Mouse (Mus musculus) right cerebral cortex, postnatal 14 days (tissue): ENCODE results near the gene Olfr160.

ENCODE experiments used
- DNase-seq: peaks from one replicate; pipeline ENCODE4 v3.0.0; 2022

Gene Olfr160

DNA sequence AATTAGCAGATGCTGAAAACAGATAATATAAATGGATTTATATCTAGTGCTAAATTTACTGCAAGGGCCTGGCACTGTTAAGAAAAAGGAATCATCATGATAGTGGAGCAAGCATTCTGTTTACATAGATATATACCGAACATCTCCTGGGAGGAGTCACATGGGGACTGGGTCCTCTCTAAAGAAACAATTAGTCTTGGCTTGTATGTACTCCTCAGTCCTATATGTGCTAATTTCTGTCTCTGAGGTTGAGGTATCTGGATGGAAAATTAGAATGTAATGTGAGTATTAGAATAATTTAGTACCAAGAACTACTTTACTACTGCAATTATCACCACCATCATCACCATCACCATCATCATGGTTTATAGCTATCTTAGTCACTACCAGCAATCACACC lies at the start of gene Olfr160:
Olfr160 (minus strand) TSS at position 101 of the 400 bp plus-strand sequence.
- no peak for DNase-seq

DNA sequence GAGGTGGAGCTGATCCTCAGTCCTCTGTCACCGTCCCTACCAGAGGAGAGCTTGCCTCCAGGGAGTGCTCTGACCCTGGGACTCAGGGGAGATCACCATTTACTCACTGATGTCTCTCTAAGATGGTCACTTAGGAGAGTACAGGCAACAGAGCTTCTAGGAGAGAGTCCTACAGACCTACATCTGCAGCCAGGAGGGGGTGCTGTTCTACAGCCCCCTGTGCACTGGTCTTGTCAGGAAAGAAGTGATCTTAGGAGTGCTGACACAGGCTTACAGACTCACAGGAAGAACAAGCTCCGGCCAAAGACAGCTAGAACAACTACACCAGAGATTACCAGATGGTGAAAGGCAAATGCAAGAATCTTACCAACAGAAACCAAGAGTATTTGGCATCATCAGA lies 46.5 kb upstream of the Olfr160 start:
- DNase-seq: no peak

DNA sequence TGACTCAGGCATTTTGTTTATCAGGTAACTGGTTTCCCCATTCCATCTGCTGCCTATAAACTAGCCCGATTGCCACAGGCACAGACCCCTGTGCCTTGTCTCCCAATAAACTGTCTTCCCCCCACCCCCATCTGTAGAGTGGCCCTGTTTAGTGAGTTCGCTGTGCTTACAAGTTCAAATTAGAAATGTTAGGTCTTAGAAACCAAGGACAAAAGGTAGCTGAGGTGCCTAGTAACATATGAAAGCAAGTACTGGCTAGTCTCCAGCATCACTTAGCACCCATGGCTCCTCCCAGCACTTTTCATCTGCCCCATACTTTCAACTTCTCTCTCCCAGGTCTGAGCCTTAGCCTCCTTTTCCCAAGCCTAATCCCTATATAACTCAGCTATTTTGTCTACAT lies 45.7 kb upstream of the Olfr160 start:
- DNase-seq: no peak

DNA sequence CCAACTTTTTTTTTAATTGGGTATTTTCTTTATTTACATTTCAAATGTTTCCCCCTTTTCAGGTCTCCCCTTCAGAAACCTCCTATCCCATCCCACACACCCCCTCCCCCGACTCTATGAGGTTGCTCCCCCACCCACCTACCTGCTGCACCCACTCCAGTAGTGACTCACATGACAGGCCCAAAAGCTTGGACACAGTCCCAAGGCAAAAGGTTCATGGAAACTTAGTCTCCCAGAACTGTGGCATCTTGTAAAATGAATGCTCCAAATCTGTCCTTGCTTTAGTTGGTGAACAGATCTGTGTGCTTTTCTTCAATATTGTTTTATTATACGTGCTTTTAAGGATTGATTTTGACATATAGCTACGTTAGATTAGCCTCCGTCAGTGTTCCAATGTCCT lies 36.0 kb upstream of the Olfr160 start:
- DNase-seq: no peak

DNA sequence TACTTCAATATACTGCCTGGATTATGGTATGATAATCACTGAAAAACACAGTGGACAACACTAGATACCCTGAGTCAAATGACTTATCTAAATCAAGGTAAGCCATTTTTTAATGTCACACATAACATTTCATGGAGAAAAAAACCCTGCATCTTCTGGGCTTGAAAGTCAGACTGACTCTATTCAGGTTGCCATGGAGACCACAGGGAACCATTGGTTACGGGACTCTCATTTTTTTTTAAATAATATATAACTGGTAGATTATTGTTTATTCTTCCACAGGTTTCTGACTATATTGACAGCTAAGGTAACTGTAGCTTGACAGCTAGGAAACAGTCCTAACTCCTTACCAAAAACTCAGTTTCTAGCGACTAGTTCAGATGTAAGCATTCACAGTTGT lies 35.4 kb upstream of the Olfr160 start:
- DNase-seq: no peak

DNA sequence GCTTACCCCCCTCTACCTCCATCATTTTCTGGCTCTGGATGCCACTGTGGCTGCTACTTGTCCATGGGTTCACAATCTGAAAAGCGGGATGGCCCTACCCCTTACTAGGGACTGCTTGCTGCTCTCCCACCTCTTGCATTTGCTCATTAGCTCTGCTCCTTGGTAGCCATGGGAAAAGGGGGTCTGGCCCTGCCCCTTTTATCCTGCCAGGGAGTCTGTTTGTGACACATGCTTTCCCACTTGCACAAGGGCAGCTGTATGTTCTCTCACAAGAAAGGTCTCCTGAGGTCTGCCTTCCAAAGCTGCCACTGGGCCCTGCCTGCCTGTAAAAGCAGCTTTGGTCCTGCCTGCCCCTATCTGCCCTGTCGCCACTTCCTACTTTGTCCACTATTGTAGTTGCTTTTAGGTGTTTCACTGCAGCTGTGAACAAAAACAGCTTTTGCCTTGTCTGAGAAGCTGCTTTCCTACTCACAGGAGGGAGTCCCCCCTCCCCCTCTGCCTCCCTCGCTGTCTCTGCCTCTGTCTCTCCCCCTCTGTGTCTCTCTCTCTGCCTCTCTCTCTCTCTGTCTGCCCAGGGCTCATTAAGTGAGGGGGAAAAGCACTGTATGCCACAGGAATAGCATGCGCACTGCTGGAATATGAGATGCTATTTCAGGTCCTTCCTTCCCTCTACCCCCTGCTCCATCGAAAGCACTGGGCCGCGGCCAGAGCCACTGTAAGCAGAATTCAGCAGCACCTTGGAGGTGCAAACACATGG lies 34.4 kb upstream of the Olfr160 start:
- peak; percentile 23 for DNase-seq

DNA sequence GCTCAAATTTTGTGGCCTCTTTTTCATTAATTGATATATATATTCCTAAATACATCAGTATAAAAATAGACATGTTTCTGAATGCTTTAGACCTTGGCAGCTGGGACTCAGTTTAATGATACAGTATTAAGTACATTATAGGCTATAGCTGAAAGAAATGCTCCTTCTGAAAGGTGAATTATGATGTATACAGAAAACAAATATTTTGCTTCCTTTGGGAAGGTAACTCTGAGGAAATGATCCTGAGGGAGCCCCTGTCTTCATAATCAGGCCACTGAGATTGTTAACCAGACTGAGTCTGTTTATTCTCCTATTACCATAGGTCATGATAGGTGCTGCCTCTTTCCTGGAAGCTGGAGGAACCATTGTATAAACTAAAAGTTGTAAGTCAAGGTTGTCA lies 28.8 kb upstream of the Olfr160 start, which contains the start of gene Olfr874:
Olfr874 (plus strand) TSS at position 301 of the 400 bp plus-strand sequence.
- DNase-seq: no peak

DNA sequence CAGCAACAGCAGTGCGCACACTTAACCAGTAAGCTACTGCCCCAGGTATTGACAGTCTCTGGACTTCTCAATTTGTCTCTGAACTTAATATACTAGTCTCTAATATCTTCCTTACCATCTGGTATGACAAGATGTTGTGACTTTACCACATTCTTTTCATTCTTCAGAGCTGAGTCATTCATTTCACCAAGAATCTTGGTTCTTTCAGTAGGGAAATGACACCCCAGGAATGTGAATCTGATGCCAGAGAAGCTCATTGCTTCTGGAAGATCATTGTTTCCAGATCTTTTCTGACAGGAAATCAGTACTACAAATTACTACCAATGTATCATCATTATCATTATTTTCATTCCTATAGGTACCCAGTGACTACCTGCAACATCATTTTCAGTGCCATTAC lies 18.3 kb upstream of the Olfr160 start:
- DNase-seq: no peak

DNA sequence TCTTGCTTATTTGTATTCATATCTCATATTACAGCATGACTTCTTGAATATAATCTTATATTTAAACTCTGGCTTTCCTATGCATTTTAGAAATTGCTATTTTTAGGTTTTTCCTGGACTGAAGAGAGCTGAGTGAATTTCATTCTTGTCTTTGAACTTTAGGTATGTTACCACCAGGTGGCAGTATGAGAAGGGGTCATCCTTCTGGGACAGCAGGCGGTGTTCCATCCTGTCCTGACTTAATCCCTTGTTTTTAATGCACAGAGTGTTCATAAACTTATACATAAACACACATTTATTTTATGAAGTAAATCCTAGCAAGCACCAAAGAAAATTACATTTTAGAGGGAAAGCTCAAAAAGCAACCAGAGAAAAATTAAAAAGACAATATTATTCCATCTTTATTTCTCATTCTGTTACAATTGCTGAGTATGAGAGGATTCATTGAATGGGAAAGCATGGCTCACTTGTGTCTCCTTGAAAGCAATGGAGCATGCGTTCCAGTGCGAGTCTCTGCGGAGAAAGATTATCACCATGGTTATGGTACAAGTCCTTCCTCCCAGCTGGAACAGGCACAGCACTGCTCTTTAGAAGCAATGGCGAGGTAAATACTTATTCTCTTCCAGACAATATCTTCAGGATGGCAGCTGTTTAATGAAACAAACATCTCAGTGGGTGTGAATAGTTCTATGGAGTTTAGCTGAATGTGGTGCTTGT lies 25.9 kb downstream of the Olfr160 start:
- DNase-seq: no peak

DNA sequence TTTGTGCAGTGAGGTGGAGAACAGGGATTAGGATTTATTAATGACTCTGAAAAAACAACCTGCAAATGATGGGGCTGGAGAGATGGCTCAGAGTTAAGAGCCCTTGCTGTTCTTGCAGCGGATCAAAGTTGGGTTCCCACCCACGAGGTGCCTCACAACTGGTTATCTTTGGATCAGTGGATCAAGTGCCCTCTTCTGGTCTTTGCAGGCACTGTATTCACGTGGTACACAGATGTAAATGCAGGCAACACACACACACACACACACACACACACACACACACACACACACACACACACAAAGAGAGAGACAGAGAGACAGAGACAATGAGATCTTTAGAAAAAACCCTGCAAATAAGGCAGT lies 28.1 kb downstream of the Olfr160 start:
- DNase-seq: no peak

DNA sequence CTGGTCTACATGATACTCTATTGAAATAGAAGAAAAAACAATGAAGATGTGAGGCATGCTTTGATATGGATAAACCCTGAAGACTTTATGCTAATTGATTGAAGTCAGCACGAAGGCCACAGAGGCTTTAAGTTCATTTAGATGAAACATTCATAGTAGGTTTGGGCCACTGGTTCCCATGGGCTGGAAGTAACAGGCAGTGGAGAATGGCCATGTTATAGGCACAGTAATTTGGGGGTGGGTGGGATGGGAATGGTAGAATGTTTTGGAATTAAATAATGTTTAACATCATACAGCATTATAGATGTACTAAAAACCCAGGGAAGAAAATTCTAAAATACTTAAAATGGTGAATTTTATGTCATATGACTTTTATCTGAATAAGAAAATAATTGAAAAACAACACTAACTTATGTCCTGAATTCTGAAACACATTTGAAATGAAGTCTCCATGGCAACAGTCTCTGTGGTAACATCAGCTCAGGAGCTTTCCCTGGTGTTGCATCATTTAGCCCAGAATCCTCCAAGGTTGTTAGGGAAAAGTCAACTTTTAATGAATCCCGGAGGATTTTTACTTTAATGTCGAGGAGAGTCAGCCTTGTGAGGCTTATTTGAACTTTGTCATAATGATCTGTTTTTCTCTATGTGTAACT lies 28.6 kb downstream of the Olfr160 start:
- no peak for DNase-seq

DNA sequence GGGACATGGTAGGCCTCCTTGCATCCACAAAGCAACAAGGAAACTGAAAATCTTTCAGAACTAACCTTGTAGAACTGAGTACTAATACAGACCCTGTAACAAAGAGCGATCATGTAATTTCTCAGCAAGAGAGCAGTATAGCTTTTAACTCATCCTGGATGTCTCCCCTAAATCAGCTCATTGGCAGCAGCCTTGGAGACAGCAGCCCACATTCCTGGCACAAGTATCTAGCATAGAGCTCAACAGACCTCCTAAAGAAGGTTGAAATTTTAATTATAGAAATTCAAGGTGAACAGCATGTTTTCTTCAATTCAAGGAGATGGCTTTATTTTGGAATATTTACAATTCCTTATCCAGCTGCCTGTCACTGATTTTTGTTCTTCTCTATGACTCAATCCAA lies 34.9 kb downstream of the Olfr160 start:
- DNase-seq: no peak

DNA sequence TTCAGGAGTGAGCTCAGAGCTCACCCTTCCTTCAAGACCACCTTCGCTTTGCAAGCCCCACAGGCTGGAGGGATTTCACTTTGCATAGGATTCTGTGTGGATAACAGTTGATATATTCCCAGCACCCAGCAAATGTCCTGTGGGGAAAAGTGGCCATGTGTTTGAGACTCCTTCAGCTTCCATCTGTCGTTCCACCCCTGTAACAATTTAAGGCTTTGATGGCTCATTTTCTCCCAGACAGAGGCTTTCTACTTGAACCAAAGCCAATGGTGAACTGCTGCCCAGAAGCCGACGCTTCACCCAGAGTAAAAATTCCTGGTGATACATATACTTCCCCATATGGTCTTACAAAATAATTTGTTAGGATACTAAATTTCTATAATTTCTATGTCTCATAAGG lies 40.8 kb downstream of the Olfr160 start:
- no peak for DNase-seq

DNA sequence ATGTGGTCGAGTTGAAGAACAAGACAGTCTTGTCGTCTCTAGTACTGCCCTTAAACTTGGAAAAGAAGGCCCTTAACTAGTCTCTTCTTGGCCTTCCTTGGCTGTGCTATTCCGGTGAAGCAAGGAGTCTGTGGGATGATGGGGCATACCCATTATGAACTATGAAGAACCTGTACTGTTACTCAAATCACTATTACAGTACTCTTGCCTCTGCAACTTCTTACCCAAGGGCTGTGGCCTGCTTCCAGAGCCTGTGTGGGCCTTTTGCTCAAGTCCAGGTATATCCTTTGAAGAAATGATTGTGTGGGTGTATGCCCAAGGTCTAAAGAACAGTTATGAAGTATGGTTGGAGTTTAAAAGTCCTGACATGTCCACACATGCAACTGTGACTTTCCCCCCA lies 45.8 kb downstream of the Olfr160 start:
- no peak for DNase-seq

DNA sequence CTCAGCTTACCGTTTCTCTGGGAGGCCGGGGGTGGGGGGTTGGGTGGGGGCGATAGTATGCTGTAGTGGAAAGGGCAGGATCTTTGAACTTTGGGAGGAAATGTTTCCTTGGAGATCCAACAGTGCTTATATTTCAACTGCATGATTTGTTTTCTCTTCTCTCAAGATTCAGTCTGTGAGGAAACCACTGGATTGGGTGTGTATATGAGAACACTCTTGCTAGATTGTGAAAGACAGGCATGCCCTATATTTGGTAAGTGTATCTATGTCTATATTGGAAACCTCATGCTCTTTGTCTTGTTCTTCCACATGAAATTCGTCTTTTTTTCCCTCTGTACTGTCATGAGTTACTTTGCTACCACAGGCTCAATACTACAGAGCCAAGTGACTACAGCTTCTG lies 46.4 kb downstream of the Olfr160 start:
- DNase-seq: no peak

DNA sequence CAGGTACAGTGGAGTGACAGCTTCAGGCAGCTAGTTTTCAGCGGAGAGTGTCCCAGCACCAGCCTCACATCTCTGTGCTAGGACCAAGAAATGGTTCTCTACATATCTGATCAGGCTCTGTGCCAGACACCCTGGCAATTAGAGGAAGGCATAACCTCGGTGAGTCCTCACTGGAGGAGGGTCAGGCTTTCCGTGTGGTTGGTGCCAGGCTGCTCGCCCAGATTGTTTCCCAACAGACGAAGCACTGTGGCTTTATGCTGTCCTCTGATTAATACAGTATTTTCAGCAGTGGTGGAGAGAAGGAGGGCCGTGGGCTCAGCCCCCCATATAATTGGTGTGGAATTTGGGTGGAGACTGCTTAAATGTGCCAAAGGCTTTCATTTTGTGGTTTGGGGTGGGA lies 46.9 kb downstream of the Olfr160 start, which contains the start of gene Panx3:
Panx3 (minus strand) TSS at position 121 of the 400 bp plus-strand sequence.
- DNase-seq: no peak

DNA sequence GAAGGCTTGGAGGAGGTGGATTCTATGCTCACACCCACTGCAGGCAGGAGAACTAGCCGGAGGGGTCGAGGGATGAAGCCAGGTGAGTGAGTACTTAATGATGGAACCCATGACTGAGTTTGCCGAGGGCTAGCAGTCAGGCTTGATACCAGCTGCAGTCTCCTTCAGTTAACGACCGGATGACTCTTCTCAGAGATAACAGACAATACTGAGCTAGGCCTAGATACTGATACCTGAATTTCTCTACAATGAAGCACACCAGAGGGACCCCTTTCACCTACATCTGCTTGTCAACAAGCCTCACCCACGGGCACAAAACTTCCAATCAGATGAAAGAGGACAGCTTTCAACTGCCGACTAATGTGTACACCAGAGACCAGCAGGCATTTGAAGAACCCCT lies 50.0 kb downstream of the Olfr160 start:
- DNase-seq: no peak

DNA sequence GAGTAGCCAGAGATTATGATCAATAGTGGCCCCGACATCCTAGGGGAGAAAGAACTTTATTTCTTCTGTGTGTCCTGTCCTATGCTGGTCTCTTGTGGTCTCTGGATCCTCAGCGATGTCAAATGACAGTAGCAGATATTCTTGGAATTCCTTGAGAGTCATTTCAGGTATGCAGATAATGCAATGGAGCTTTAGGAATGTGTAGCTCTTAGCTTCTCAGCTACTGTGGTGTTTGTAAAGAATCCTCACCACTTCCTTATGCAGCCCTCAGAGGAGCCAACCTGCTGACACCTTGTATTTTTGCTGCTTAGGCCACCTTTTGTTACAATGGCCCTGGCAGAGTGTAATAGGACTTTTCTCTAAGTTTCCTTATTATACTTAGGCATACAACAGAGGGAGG lies 51.4 kb downstream of the Olfr160 start:
- DNase-seq: no peak

DNA sequence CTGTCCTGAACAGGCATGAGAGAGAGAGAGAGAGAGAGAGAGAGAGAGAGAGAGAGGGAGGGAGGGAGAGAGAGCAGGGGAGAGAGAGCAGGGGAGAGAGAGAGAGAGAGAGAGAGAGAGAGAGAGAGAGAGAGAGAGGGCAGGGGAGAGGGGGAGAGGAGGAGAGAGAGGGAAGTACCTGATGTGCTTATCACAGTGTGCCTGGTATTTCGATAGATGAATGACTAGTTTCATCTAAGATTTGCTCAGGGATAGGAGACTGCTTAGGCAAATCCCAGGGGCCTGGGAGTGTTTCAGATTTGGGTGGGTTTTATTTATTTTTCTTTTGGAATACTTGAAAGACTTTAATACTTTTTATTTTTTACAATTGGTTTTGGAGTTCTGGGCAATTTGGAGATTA lies 52.8 kb downstream of the Olfr160 start:
- no peak for DNase-seq

DNA sequence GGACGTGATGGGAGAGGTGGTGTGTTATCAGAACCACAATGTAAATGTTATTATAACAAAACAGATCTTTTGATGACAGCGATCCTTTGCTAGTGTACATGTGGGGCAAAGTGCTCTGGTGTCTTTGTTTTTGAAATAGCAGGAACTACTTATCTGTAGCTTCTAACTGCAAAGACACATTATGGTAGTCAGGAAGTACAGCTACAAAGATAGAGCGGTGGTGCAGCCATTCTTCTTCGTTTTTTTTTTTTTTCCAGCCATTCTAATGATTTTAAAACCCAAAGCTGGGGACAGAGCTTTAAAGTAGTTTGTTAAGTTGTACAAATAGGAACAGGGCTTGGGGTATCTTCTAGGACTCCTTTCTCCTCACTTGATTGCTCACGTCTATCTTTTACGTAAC lies 56.6 kb downstream of the Olfr160 start:
- no peak for DNase-seq
